Mouse (Mus musculus) limb, embryonic 11.5 days (tissue): ENCODE data around the gene Supt4a. TPM values are rescaled to one million over a fixed set of nuclear protein-coding genes. Genes with fewer than 3 reads are reported as not detected.
A peak's percentile ranks its signal among the peaks of the same experiment; 100 is the strongest.

ENCODE experiments used
- ATAC-seq: fragments of 200-750 bp; cut with Nextera tagmentation; 2 replicates; pipeline ENCODE4 v1.8.0; 2017; ENCODE audit warnings: low read depth; ENCODE audit not compliant: insufficient number of reproducible peaks, low FRiP score, low TSS enrichment
- DNase-seq: peaks from one replicate; pipeline ENCODE4 v3.0.0-alpha.2; 2015; ENCODE audit warnings: low spot score
- H3K27ac ChIP-seq: fragments of 300-500 bp; sonication (generic); replicated peaks from 2 replicates; pipeline ENCODE4 v1.5.1; 2014; ENCODE audit warnings: low read depth, mild to moderate bottlenecking, low read length
- H3K27me3 ChIP-seq: fragments of 300-500 bp; sonication (generic); 2 replicates; pipeline ENCODE4 v1.6.1; 2014; ENCODE audit warnings: mild to moderate bottlenecking, low read length, mixed read lengths; ENCODE audit not compliant: control insufficient read depth, insufficient read depth
- H3K36me3 ChIP-seq: fragments of 300-500 bp; sonication (generic); 2 replicates; pipeline ENCODE4 v1.6.1; 2014; ENCODE audit warnings: mild to moderate bottlenecking, low read length, moderate library complexity, mixed read lengths; ENCODE audit not compliant: control insufficient read depth, insufficient read depth
- H3K4me1 ChIP-seq: fragments of 300-500 bp; sonication (generic); 2 replicates; pipeline ENCODE4 v1.6.1; 2014; ENCODE audit warnings: low read length, mixed read lengths; ENCODE audit not compliant: control insufficient read depth, insufficient read depth
- H3K4me2 ChIP-seq: fragments of 300-500 bp; sonication (generic); 2 replicates; pipeline ENCODE4 v1.6.1; 2014; ENCODE audit warnings: low read depth, mild to moderate bottlenecking, moderate library complexity; ENCODE audit not compliant: severe bottlenecking
- H3K4me3 ChIP-seq: fragments of 300-500 bp; sonication (generic); 2 replicates; pipeline ENCODE4 v1.5.1; 2014; ENCODE audit warnings: low read depth, low read length
- H3K9ac ChIP-seq: fragments of 300-500 bp; sonication (generic); 2 replicates; pipeline ENCODE4 v1.6.1; 2014; ENCODE audit warnings: mild to moderate bottlenecking, low read length
- H3K9me3 ChIP-seq: fragments of 300-500 bp; sonication (generic); 2 replicates; pipeline ENCODE4 v1.6.1; 2016; ENCODE audit warnings: low read length; ENCODE audit not compliant: control insufficient read depth
- WGBS: fragments of 180-500 bp; shearing (Covaris S2); extraction: QIAGEN DNeasy Blood & Tissue Kit; methylation state at CpG from one replicate; pipeline ENCODE4 v1.1.7; 2014; 5-methylcytosine and 5-hydroxymethylcytosine counted together
- microRNA counts: library from miRNA; unstranded; fragments of <30 nt; microRNA quantifications from one replicate; lab custom pipeline; 2016
- microRNA-seq: library from miRNA; unstranded; fragments of <30 nt; microRNA quantifications from one replicate; pipeline ENCODE4, GENCODE M21; 2016
- polyA plus RNA-seq: library from polyadenylated mRNA; unstranded; fragments of >200 nt; fragmentation: Nextera tagmentation; extraction: Ambion mirVana; gene quantifications from 2 replicates; pipeline ENCODE4 v1.2.1, GENCODE M21; 2014

Supt4a gene
- polyA plus RNA-seq, 1 experiment from 2014 or later, result 184 TPM

GRCm38 (mm10) chr11:87779392-87779791 lies 42.0 kb downstream of the Supt4a start:
- H3K9ac ChIP-seq, result no peak overlapping the region
- no peaks in the 10 kb centered on the region; the same call in 1 of the 2 replicates for H3K27me3 ChIP-seq
- peaks cover 11% of the 10 kb centered on the region; the same call in 1 of the 2 replicates for H3K4me1 ChIP-seq
- H3K36me3 ChIP-seq, result no peaks in the 10 kb centered on the region
- no peaks in the 10 kb centered on the region for H3K9me3 ChIP-seq
- no peak overlapping the region for H3K27ac ChIP-seq
- H3K4me3 ChIP-seq, result no peak overlapping the region
- WGBS, result 77% methylated on average over 4 of the region's 4 CpGs
- DNase-seq (no peak), ATAC-seq (no peak)
- H3K4me2 ChIP-seq, result no peak overlapping the region

GRCm38 (mm10) chr11:87780130-87780529 lies 42.8 kb downstream of the Supt4a start:
- WGBS, result 85% methylated on average over 8 of the region's 8 CpGs
- Histone ChIP-seq H3K27me3 (no peaks in the 10 kb centered on the region; the same call in 1 of the 2 replicates), H3K27ac (no peak overlapping the region), H3K9ac (no peak overlapping the region), H3K4me2 (no peak overlapping the region), H3K36me3 (no peaks in the 10 kb centered on the region), H3K9me3 (no peaks in the 10 kb centered on the region), H3K4me3 (no peak overlapping the region), H3K4me1 (peaks cover 11% of the 10 kb centered on the region; the same call in 1 of the 2 replicates)
- no peak for DNase-seq
- no peak for ATAC-seq

- DNase-seq (no peak), ATAC-seq (no peak)
- Histone ChIP-seq H3K4me2 (no peak overlapping the region), H3K27me3 (no peaks in the 10 kb centered on the region), H3K9ac (no peak overlapping the region), H3K36me3 (no peaks in the 10 kb centered on the region), H3K27ac (no peak overlapping the region), H3K4me3 (no peak overlapping the region), H3K9me3 (no peaks in the 10 kb centered on the region), H3K4me1 (no peaks in the 10 kb centered on the region)
- 88% methylated on average over 6 of the region's 6 CpGs for WGBS
Measured at GRCm38 (mm10) chr11:87790088-87790487, 52.7 kb downstream of the Supt4a start.

MicroRNAs encoded within 50 kb of the gene (microRNA counts, 519-probe panel; counts per million panel counts)
- microRNA mmu-miR-142-3p (lab: Ali Mortazavi, UCI) (4,031 counts per million, percentile 58 among the panel's probes with 10 or more counts), microRNA mmu-miR-142-5p (lab: Ali Mortazavi, UCI) (4,338 counts per million, percentile 66 among the panel's probes with 10 or more counts)

Small RNAs within 50 kb of the gene (microRNA-seq; reads per million reads assigned to microRNA genes)
- gene Mir142 (not detected), gene Mir142b (not detected)

Other genes with a start within 250 kb of the Supt4a start
- gene Gm11492, start 170.9 kb upstream of the Supt4a start, polyA plus RNA-seq, result not detected in 2 replicates
- gene Sept4, start 168.6 kb upstream of the Supt4a start, polyA plus RNA-seq, result 5.3 and 5.5 TPM in 2 replicates
- gene Mtmr4, start 145.4 kb upstream of the Supt4a start, polyA plus RNA-seq, result 62.4 and 66.8 TPM in 2 replicates
- gene Hsf5, start 120.4 kb upstream of the Supt4a start, polyA plus RNA-seq, result 0.27 and 0.34 TPM in 2 replicates
- gene Rnf43, start 74.8 kb upstream of the Supt4a start, polyA plus RNA-seq, result 1.6 and 2.0 TPM in 2 replicates
- gene Tspoap1, start 23.0 kb downstream of the Supt4a start, polyA plus RNA-seq, result 1.7 and 2.4 TPM in 2 replicates
- gene Mpo, start 56.0 kb downstream of the Supt4a start, polyA plus RNA-seq, result 3.7 and 5.7 TPM in 2 replicates
- not detected in 2 replicates for gene Lpo, start 90.7 kb downstream of the Supt4a start, polyA plus RNA-seq
- 14.3 and 14.9 TPM in 2 replicates for gene Mks1, start 115.7 kb downstream of the Supt4a start, polyA plus RNA-seq
- 0.08 TPM in 1 of 2 replicates, not detected in the other for gene Epx, start 138.0 kb downstream of the Supt4a start, polyA plus RNA-seq
- not detected in 2 replicates for gene Olfr462, start 154.7 kb downstream of the Supt4a start, polyA plus RNA-seq
- gene Olfr463, start 159.8 kb downstream of the Supt4a start, polyA plus RNA-seq, result not detected in 2 replicates
- gene Olfr464, start 183.4 kb downstream of the Supt4a start, polyA plus RNA-seq, result not detected in 2 replicates
- 16.8 and 18.6 TPM in 2 replicates for gene Dynll2, start 250.0 kb downstream of the Supt4a start, polyA plus RNA-seq